Mouse (Mus musculus) bone marrow, adult 2 months (tissue): ENCODE results near the gene Atp6v1fnb. TPM values are rescaled to one million over a fixed set of nuclear protein-coding genes. Genes with fewer than 3 reads are reported as not detected.

Experiments used
- H3K27ac ChIP-seq: fragments of 200-500 bp; 2 replicates; pipeline ENCODE4 v1.5.1; 2012; ENCODE audit warnings: low read depth, mild to moderate bottlenecking, control low read depth, inconsistent platforms, low read length; ENCODE audit not compliant: control insufficient read depth, poor library complexity, insufficient read depth
- H3K4me1 ChIP-seq: fragments of 200-500 bp; 2 replicates; pipeline ENCODE4 v1.6.1; 2011; ENCODE audit warnings: low read length; ENCODE audit not compliant: control insufficient read depth, insufficient read depth
- H3K4me3 ChIP-seq: fragments of 200-500 bp; replicated peaks from 2 replicates; pipeline ENCODE3; 2011; ENCODE audit warnings: mild to moderate bottlenecking, low read depth, low read length, control low read depth; ENCODE audit not compliant: control insufficient read depth
- CTCF ChIP-seq: fragments of 200-500 bp; IDR thresholded peaks from 2 replicates; pipeline ENCODE4 v1.5.1; 2011; ENCODE audit warnings: low read length, control low read depth; ENCODE audit not compliant: control insufficient read depth, insufficient read depth
- POLR2A ChIP-seq: fragments of 200-500 bp; IDR thresholded peaks from 2 replicates; pipeline ENCODE4 v1.6.1; 2011; ENCODE audit warnings: low read depth, mild to moderate bottlenecking, control low read depth, low read length, borderline replicate concordance; ENCODE audit not compliant: control insufficient read depth
- WGBS: fragments of 180-500 bp; shearing (Covaris S2); methylation state at CpG from one replicate; pipeline ENCODE4 v1.1.7; 2018; 5-methylcytosine and 5-hydroxymethylcytosine counted together
- polyA plus RNA-seq: library from polyadenylated mRNA; stranded (reverse); fragments of >200 nt; gene quantifications from 2 replicates; pipeline ENCODE4 v1.2.4, GENCODE M21; 2011; ENCODE audit warnings: low replicate concordance; ENCODE audit not compliant: missing spikeins, insufficient read depth, insufficient read length

Atp6v1fnb gene
- polyA plus RNA-seq, 1 experiment: not detected

DNA sequence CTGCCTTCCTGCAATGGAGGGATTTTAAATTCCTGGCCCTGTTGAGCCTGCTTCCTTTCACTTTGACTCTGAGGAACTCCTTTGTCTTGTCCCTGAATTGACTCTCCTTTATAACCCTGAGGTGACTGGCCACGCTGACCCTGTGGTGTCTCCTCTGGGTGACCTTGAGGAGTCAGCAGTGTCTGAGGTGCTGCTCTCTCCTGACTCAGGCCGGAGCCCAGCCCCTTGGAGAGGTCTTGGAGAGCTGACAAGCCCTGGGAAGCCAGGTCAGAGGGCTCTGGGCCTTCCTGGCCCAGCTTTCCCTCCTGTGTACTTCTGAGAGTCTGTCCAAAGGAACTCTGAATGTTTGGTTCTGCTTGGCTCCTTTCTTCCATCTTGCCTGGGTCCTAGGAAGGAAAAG, 3.5 kb downstream of the Atp6v1fnb start:
- Histone ChIP-seq H3K4me3 (no peak overlapping the region), H3K4me1 (no peaks in the 10 kb centered on the region; the same call in none of the 2 replicates), H3K27ac (no peak overlapping the region)
- WGBS: 83% methylated on average over 2 of the region's 2 CpGs
- TF ChIP-seq CTCF: no peak
- TF ChIP-seq POLR2A: no peak

DNA sequence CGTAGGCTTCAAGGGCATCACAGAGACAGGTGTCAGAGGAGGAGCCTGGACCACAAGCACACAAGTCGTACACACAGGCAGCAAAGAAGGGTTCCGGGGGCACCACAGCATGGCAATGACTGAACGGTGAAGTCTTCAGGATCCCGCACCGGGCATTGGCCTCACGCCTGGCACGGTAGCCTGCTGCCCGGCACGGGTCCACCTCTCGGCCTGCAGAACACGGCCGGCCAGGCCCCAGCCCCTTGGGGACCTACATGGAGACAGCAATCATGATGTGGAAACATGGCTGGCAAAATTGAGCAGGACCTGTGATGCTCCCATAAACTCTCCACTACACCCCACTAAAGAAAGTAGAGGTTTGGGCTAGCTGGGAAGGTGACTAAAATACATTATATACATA, 11.5 kb downstream of the Atp6v1fnb start:
- H3K27ac ChIP-seq: no peak overlapping the region
- H3K4me3 ChIP-seq: no peak overlapping the region
- peaks cover 3% of the 10 kb centered on the region; the same call in 1 of the 2 replicates for H3K4me1 ChIP-seq
- WGBS: 90% methylated on average over 13 of the region's 13 CpGs
- TF ChIP-seq POLR2A: no peak
- TF ChIP-seq CTCF: no peak

DNA sequence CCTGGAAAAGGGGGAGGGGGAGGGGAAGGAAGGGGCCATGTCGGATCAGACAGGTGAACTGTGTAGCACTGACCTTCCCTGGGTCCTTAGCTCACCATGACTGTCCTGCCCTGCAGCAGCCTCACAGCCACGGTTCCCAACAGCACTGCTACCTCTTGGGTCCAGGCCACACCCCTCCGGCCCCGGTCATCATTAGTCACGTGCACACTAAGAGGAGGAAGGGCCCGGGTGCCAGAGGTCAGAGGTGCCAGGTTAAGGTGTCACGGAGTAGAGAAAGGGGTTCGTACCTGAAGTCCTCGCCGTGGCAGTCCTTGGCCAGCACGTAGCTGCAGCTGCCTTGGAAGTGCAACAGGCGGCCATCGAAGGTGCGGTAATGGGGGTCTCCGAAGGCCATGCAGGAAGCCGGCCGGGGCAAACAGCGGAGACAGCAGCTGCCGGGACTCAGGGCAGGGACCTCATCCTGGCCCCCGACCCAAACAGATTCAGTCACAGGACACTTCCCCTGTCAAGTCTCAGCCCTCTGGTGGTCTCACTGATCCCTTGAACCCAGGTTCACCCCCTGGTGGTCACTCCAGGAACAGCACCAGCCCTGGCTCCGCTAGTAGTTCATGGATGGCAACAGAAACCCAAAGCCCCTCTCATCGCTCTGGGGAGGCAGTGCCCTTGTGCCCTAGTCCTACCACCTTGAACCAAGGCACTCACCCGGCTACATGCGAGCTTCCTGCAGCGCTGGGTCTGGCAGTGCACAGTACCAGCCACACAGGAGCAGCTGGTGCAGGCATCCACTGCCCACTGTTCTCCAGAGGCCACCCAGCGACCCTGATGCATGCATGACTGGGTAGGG, 13.7 kb downstream of the Atp6v1fnb start:
- peaks cover 3% of the 10 kb centered on the region; the same call in 1 of the 2 replicates for H3K4me1 ChIP-seq
- H3K27ac ChIP-seq: no peak overlapping the region
- 6% methylated on average over 26 of the region's 26 CpGs for WGBS
- TF ChIP-seq CTCF: peak; percentile 81
- no peak; the same call in 1 of the 2 replicates for TF ChIP-seq POLR2A
- peak overlapping the region; percentile 66 for H3K4me3 ChIP-seq

DNA sequence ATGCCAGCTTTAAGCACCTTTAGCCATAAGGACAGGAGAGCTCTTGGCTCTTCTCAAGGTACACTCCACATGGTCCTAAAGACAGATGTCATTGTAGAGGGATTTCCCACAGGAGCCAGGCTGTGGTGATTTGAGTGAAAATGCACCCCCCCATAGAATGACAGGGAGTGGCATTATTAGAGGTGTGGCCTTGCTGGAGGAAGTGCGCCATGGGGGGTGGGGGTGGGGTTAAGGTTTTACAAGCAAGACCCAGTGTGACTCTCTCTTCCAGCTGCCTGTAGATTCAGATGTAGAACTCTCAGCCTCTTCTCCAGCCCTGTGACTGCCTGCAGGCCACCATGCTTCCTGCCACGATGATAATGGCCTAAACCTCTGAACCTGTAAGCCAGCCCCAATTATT, 14.7 kb downstream of the Atp6v1fnb start:
- no peak for TF ChIP-seq CTCF
- no peak overlapping the region for H3K4me3 ChIP-seq
- WGBS: 32% methylated on average over 2 of the region's 2 CpGs
- no peak overlapping the region for H3K27ac ChIP-seq
- H3K4me1 ChIP-seq: peaks cover 3% of the 10 kb centered on the region; the same call in 1 of the 2 replicates

DNA sequence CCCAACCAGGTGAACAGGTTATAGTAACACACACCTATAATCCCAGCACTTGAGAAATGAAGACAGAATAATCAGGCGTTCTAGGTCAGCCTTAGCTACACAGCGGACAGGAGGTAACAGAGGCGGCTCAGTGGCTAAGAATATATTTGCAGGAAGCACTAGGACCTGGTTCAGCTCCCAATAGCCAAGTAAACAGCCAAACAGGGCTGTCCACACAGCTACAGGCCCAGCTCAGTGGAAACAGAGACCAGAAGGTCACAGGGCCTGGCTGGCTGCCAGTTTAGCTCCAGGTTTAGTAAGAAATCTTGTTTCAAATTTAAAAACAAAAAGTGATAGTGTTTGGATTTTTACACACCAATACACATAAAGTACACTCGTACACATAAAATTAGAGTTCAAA, 22.9 kb downstream of the Atp6v1fnb start:
- TF ChIP-seq CTCF: no peak
- no peak for TF ChIP-seq POLR2A
- 82% methylated on average over 4 of the region's 4 CpGs for WGBS
- Histone ChIP-seq H3K4me3 (no peak overlapping the region), H3K27ac (no peak overlapping the region), H3K4me1 (no peaks in the 10 kb centered on the region)

DNA sequence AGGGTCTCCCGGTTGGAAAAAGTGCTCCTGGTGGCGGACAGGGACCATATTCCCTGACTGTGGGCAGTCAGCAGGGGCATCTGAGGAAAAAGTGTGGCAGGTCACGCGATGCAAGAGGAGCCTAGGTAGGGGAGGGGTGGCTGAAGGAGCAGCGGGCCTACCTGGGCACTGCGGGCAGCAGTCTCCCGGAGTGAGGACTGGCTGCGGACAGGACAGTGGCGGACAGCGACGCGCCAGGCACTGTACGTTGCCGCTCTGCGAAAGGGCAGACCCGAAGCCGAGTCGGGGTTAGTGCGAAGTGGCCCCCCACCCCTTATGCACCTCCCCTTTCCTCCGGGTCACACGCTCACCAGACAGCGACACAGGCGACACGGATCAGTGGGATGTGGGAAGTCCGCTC, 25.0 kb downstream of the Atp6v1fnb start:
- no peak overlapping the region for H3K27ac ChIP-seq
- H3K4me1 ChIP-seq: no peaks in the 10 kb centered on the region
- WGBS: 22% methylated on average over 25 of the region's 25 CpGs
- H3K4me3 ChIP-seq: no peak overlapping the region
- no peak for TF ChIP-seq POLR2A
- TF ChIP-seq CTCF: no peak

DNA sequence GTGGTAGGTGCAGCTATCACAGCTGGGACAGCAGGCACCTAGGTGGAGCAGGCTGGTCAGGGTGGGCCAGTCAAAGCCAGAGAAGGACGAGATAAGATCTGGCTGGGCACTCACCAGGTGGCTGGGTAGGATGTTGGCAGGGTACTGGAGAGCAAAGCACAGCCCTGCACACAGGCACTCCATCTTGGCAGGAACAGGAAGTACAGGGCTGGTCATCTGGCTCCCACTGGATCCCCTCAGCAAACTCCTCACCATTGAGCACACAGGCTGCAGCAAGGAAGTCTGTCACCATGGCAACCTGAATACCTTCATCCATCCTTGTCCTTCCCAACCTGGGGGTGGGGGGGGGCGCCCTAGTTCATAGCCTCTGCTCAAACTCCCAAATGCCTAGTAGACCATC, 26.6 kb downstream of the Atp6v1fnb start:
- 42% methylated on average over 2 of the region's 2 CpGs for WGBS

DNA sequence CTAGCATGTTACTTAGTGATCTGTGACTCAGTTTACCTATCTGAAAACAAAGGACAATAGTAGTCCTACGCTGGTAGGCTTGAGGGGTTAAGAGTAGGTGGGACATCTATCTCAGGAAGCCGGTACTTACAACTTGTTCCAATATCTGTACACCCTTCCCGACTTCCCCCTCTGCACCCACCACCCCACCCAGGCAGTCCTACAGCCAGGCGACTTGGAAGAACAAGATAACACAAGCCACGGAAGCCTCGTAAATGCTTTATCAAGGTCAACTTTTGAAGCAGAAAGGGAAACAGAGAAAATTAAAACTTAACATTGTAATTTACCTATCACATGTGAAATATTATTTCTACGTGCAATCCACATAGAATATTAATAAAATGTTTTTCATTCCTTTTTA, 28.9 kb downstream of the Atp6v1fnb start:
- Histone ChIP-seq H3K27ac (no peak overlapping the region), H3K4me3 (no peak overlapping the region), H3K4me1 (no peaks in the 10 kb centered on the region)
- WGBS: 56% methylated on average over 7 of the region's 7 CpGs
- TF ChIP-seq POLR2A (no peak), CTCF (no peak)

More for the DNA sequence above, 26.6 kb downstream of the Atp6v1fnb start:
- no peak overlapping the region for H3K27ac ChIP-seq
- H3K4me3 ChIP-seq: no peak overlapping the region
- H3K4me1 ChIP-seq: no peaks in the 10 kb centered on the region
- TF ChIP-seq CTCF: no peak
- TF ChIP-seq POLR2A: no peak
